Mouse (Mus musculus) kidney, embryonic 15.5 days (tissue): ENCODE measurements around the gene Upk3bl. TPM values are rescaled to one million over a fixed set of nuclear protein-coding genes. Genes with fewer than 3 reads are reported as not detected.

ENCODE experiments used
- ATAC-seq: fragments of 200-750 bp; cut with Nextera tagmentation; replicated peaks from 2 replicates; pipeline ENCODE4 v1.8.0; 2017; ENCODE audit warnings: moderate TSS enrichment; ENCODE audit not compliant: low FRiP score
- H3K27ac ChIP-seq: fragments of 300-500 bp; sonication (generic); 2 replicates; pipeline ENCODE4 v1.5.1; 2015; ENCODE audit warnings: mild to moderate bottlenecking, inconsistent platforms
- H3K27me3 ChIP-seq: fragments of 300-500 bp; sonication (generic); 2 replicates; pipeline ENCODE4 v1.6.1; 2015; ENCODE audit warnings: inconsistent platforms
- H3K36me3 ChIP-seq: fragments of 300-500 bp; sonication (generic); 2 replicates; pipeline ENCODE4 v1.6.1; 2015; ENCODE audit warnings: inconsistent platforms
- H3K4me1 ChIP-seq: fragments of 300-500 bp; sonication (generic); 2 replicates; pipeline ENCODE4 v1.6.1; 2015; ENCODE audit warnings: inconsistent platforms
- H3K4me2 ChIP-seq: fragments of 300-500 bp; sonication (generic); 2 replicates; pipeline ENCODE4 v1.6.1; 2015; ENCODE audit warnings: moderate library complexity, mild to moderate bottlenecking, inconsistent platforms
- H3K4me3 ChIP-seq: fragments of 300-500 bp; sonication (generic); replicated peaks from 2 replicates; pipeline ENCODE4 v1.5.1; 2015; ENCODE audit warnings: mild to moderate bottlenecking, inconsistent platforms
- H3K9ac ChIP-seq: fragments of 300-500 bp; sonication (generic); 2 replicates; pipeline ENCODE4 v1.6.1; 2015; ENCODE audit warnings: mild to moderate bottlenecking, inconsistent platforms
- H3K9me3 ChIP-seq: fragments of 300-500 bp; sonication (generic); replicated peaks from 2 replicates; pipeline ENCODE4 v1.6.1; 2016; ENCODE audit warnings: inconsistent platforms
- WGBS: fragments of 180-500 bp; shearing (Covaris S2); methylation state at CpG from one replicate; pipeline ENCODE4 v1.1.7; 2015; ENCODE audit warnings: mixed read lengths; 5-methylcytosine and 5-hydroxymethylcytosine counted together
- polyA plus RNA-seq: library from polyadenylated mRNA; unstranded; fragments of >200 nt; fragmentation: Nextera tagmentation; extraction: Ambion mirVana; gene quantifications from 2 replicates; pipeline ENCODE4 v1.2.1, GENCODE M21; 2015

Upk3bl gene
- polyA plus RNA-seq: 2.8 and 3.2 TPM in 2 replicates

GRCm38 (mm10) chr5:136054301-136055077 lies at the start of gene Upk3bl:
TSS of gene Upk3bl (plus strand) at chr5:136054492.
- H3K27ac ChIP-seq: peak within 1 kb of the TSS; percentile 97
- H3K27me3 ChIP-seq: no peaks in the 10 kb centered on the region
- H3K4me3 ChIP-seq: no peak within 1 kb of the TSS
- H3K9me3 ChIP-seq: no peaks in the 10 kb centered on the region
- peaks cover 43% of the 10 kb centered on the region for H3K4me1 ChIP-seq
- no peak within 1 kb of the TSS for H3K9ac ChIP-seq
- no peaks in the 10 kb centered on the region for H3K36me3 ChIP-seq
- no peak for ATAC-seq
- 94% methylated on average over 11 of the region's 11 CpGs for WGBS
- no peak within 1 kb of the TSS for H3K4me2 ChIP-seq

GRCm38 (mm10) chr5:136004537-136004936 lies 49.8 kb upstream of the Upk3bl start:
- Histone ChIP-seq H3K27ac (0 out of 2 replicates have a peak overlapping the region, but pooled peaks have one; percentile 4), H3K4me2 (no peak overlapping the region), H3K36me3 (peaks cover 37% of the 10 kb centered on the region), H3K4me1 (peaks cover 42% of the 10 kb centered on the region), H3K27me3 (no peaks in the 10 kb centered on the region), H3K9me3 (no peaks in the 10 kb centered on the region), H3K4me3 (no peak overlapping the region), H3K9ac (no peak overlapping the region)
- ATAC-seq: no peak
- WGBS: 48% methylated on average over 4 of the region's 4 CpGs

GRCm38 (mm10) chr5:136007745-136008144 lies 46.5 kb upstream of the Upk3bl start:
- ATAC-seq: no peak
- WGBS: 63% methylated on average over 7 of the region's 7 CpGs
- Histone ChIP-seq H3K4me3 (no peak overlapping the region), H3K27me3 (no peaks in the 10 kb centered on the region), H3K4me1 (peaks cover 36% of the 10 kb centered on the region), H3K9me3 (no peaks in the 10 kb centered on the region), H3K4me2 (no peak overlapping the region), H3K27ac (no peak overlapping the region), H3K9ac (no peak overlapping the region), H3K36me3 (peaks cover 37% of the 10 kb centered on the region)

- Histone ChIP-seq H3K9me3 (no peaks in the 10 kb centered on the region), H3K36me3 (peaks cover 55% of the 10 kb centered on the region), H3K4me3 (no peak overlapping the region), H3K4me1 (peaks cover 27% of the 10 kb centered on the region), H3K27me3 (no peaks in the 10 kb centered on the region), H3K27ac (peak overlapping the region; percentile 45), H3K4me2 (no peak overlapping the region), H3K9ac (no peak overlapping the region)
- 65% methylated on average over 10 of the region's 10 CpGs for WGBS
- peak; percentile 63 for ATAC-seq
Measured at GRCm38 (mm10) chr5:136014877-136015276, 39.4 kb upstream of the Upk3bl start.

- Histone ChIP-seq H3K4me3 (no peak overlapping the region), H3K36me3 (peaks cover 55% of the 10 kb centered on the region), H3K27me3 (no peaks in the 10 kb centered on the region), H3K9ac (no peak overlapping the region), H3K9me3 (no peaks in the 10 kb centered on the region), H3K4me1 (peaks cover 30% of the 10 kb centered on the region), H3K27ac (peak overlapping the region; percentile 45), H3K4me2 (no peak overlapping the region)
- peak; percentile 35; the same call in 1 of the 2 replicates for ATAC-seq
- WGBS: 74% methylated on average over 10 of the region's 10 CpGs
Measured at GRCm38 (mm10) chr5:136015586-136015985, 38.7 kb upstream of the Upk3bl start.

- Histone ChIP-seq H3K27ac (peak overlapping the region; percentile 45), H3K27me3 (no peaks in the 10 kb centered on the region), H3K4me1 (peaks cover 30% of the 10 kb centered on the region), H3K9me3 (no peaks in the 10 kb centered on the region), H3K36me3 (peaks cover 50% of the 10 kb centered on the region), H3K4me2 (no peak overlapping the region), H3K4me3 (no peak overlapping the region), H3K9ac (no peak overlapping the region)
- ATAC-seq: no peak
- WGBS: 80% methylated on average over 10 of the region's 10 CpGs
Measured at GRCm38 (mm10) chr5:136016014-136016876, 38.0 kb upstream of the Upk3bl start.

GRCm38 (mm10) chr5:136017262-136017661 lies 37.0 kb upstream of the Upk3bl start:
- H3K4me1 ChIP-seq: peaks cover 30% of the 10 kb centered on the region
- no peaks in the 10 kb centered on the region for H3K9me3 ChIP-seq
- no peak for ATAC-seq
- no peak overlapping the region for H3K4me2 ChIP-seq
- no peak overlapping the region for H3K9ac ChIP-seq
- H3K27me3 ChIP-seq: no peaks in the 10 kb centered on the region
- H3K4me3 ChIP-seq: no peak overlapping the region
- no peak overlapping the region; the same call in 1 of the 2 replicates for H3K27ac ChIP-seq
- 86% methylated on average over 6 of the region's 6 CpGs for whole genome bisulfite sequencing
- peaks cover 47% of the 10 kb centered on the region for H3K36me3 ChIP-seq

GRCm38 (mm10) chr5:136018726-136019125 lies 35.6 kb upstream of the Upk3bl start:
- no peak for ATAC-seq
- Histone ChIP-seq H3K9me3 (no peaks in the 10 kb centered on the region), H3K36me3 (peaks cover 38% of the 10 kb centered on the region), H3K27ac (no peak overlapping the region), H3K9ac (no peak overlapping the region), H3K27me3 (no peaks in the 10 kb centered on the region), H3K4me1 (peaks cover 30% of the 10 kb centered on the region), H3K4me2 (no peak overlapping the region), H3K4me3 (no peak overlapping the region)
- WGBS: 88% methylated on average over 2 of the region's 2 CpGs

- Histone ChIP-seq H3K4me1 (peaks cover 26% of the 10 kb centered on the region), H3K9me3 (no peaks in the 10 kb centered on the region), H3K9ac (0 out of 2 replicates have a peak overlapping the region, but pooled peaks have one; percentile 31), H3K4me2 (no peak overlapping the region), H3K36me3 (peaks cover 41% of the 10 kb centered on the region), H3K27ac (0 out of 2 replicates have a peak overlapping the region, but pooled peaks have one; percentile 6), H3K4me3 (no peak overlapping the region), H3K27me3 (no peaks in the 10 kb centered on the region)
- WGBS: 23% methylated on average over 1 of the region's 1 CpGs
- no peak for ATAC-seq
Measured at GRCm38 (mm10) chr5:136019907-136020306, 34.4 kb upstream of the Upk3bl start.

GRCm38 (mm10) chr5:136025712-136026111 lies 28.6 kb upstream of the Upk3bl start:
- no peak overlapping the region for H3K4me2 ChIP-seq
- H3K4me3 ChIP-seq: no peak overlapping the region
- no peaks in the 10 kb centered on the region for H3K27me3 ChIP-seq
- no peak for ATAC-seq
- no peak overlapping the region for H3K27ac ChIP-seq
- WGBS: 81% methylated on average over 3 of the region's 3 CpGs
- H3K9ac ChIP-seq: no peak overlapping the region
- H3K9me3 ChIP-seq: no peaks in the 10 kb centered on the region
- peaks cover 71% of the 10 kb centered on the region for H3K36me3 ChIP-seq
- peaks cover 7% of the 10 kb centered on the region; the same call in 1 of the 2 replicates for H3K4me1 ChIP-seq

- no peak overlapping the region for H3K9ac ChIP-seq
- peaks cover 7% of the 10 kb centered on the region; the same call in 1 of the 2 replicates for H3K4me1 ChIP-seq
- H3K9me3 ChIP-seq: no peaks in the 10 kb centered on the region
- peaks cover 80% of the 10 kb centered on the region for H3K36me3 ChIP-seq
- H3K27ac ChIP-seq: no peak overlapping the region
- no peak overlapping the region for H3K4me3 ChIP-seq
- H3K27me3 ChIP-seq: no peaks in the 10 kb centered on the region
- WGBS: 69% methylated on average over 9 of the region's 9 CpGs
- ATAC-seq: no peak
- no peak overlapping the region for H3K4me2 ChIP-seq
Measured at GRCm38 (mm10) chr5:136026859-136027258, 27.4 kb upstream of the Upk3bl start.
